In genomic region chr14:21891581-21892340, GRCm38 (mm10) we compare ENCODE assay signal across 8 mouse cellular contexts. TPM values are rescaled to one million over a fixed set of nuclear protein-coding genes. Genes with fewer than 3 reads are reported as not detected.
A peak's percentile ranks its signal among the peaks of the same experiment; 100 is the strongest.
DNase-seq lines count a peak whose midpoint lies in the region.

No protein-coding gene starts in this region.

- DNase-seq in urinary bladder, postnatal 14 days (ENCODE audit: low spot score): peak; percentile 9
- DNase-seq in urinary bladder, adult 18-20 months (ENCODE audit: low spot score in 2 of 2): no peak
- peak; percentile 45 for DNase-seq in heart, postnatal 4 days
- DNase-seq in lung, postnatal 10 days: peak; percentile 72
- peak; percentile 66 for DNase-seq in yolk sac, embryonic 10.5 days (ENCODE audit: low spot score)
- no peak for DNase-seq in frontal cortex, postnatal 14 days (ENCODE audit: low spot score in 2 of 2)
- no peak for DNase-seq in right cerebral cortex, postnatal 36 days (ENCODE audit: low spot score in 2 of 2)
- no peak for DNase-seq in cerebellum, postnatal 25 days

RNA-seq across cellular contexts. Expression of gene Comtd1, which starts 43.0 kb away (rescaled TPM):
- 10 to 100 TPM; 16.9 to 25.9 TPM for total RNA-seq in heart, postnatal 4 days (2021)

Comparison
In these comparisons a context has a peak if more than half of its experiments do, and no peak if none do; other contexts are left out.
1. DNase-seq: peak in urinary bladder, postnatal 14 days (single experiment), heart, postnatal 4 days (single experiment), lung, postnatal 10 days (single experiment) and yolk sac, embryonic 10.5 days (single experiment); none in urinary bladder, adult 18-20 months (0 of 2), frontal cortex, postnatal 14 days (0 of 2), right cerebral cortex, postnatal 36 days (0 of 2) and cerebellum, postnatal 25 days (0 of 2).